Mouse (Mus musculus) intestine, embryonic 16.5 days (tissue): ENCODE results near the gene Dtnbp1. TPM values are rescaled to one million over a fixed set of nuclear protein-coding genes. Genes with fewer than 3 reads are reported as not detected.
A peak's percentile ranks its signal among the peaks of the same experiment; 100 is the strongest.

Experiments used
- ATAC-seq: fragments of 200-750 bp; cut with Nextera tagmentation; 2 replicates; pipeline ENCODE4 v1.8.0; 2017; ENCODE audit warnings: moderate TSS enrichment, moderate library complexity
- H3K27ac ChIP-seq: fragments of 300-500 bp; sonication (generic); 2 replicates; pipeline ENCODE4 v1.5.1; 2014; ENCODE audit warnings: mild to moderate bottlenecking, low read length
- H3K27me3 ChIP-seq: fragments of 300-500 bp; sonication (generic); replicated peaks from 2 replicates; pipeline ENCODE4 v1.6.1; 2014; ENCODE audit warnings: low read length, control low read depth, mixed read lengths; ENCODE audit not compliant: control insufficient read depth, insufficient read depth
- H3K36me3 ChIP-seq: fragments of 300-500 bp; sonication (generic); 2 replicates; pipeline ENCODE4 v1.6.1; 2014; ENCODE audit warnings: low read length, control low read depth; ENCODE audit not compliant: control insufficient read depth, insufficient read depth
- H3K4me1 ChIP-seq: fragments of 300-500 bp; sonication (generic); 2 replicates; pipeline ENCODE4 v1.6.1; 2014; ENCODE audit warnings: low read length, control low read depth, mixed read lengths; ENCODE audit not compliant: control insufficient read depth, insufficient read depth
- H3K4me2 ChIP-seq: fragments of 300-500 bp; sonication (generic); 2 replicates; pipeline ENCODE4 v1.6.1; 2014; ENCODE audit warnings: low read depth, low read length, control low read depth
- H3K4me3 ChIP-seq: fragments of 300-500 bp; sonication (generic); 2 replicates; pipeline ENCODE4 v1.5.1; 2014; ENCODE audit warnings: mild to moderate bottlenecking, low read length
- H3K9ac ChIP-seq: fragments of 300-500 bp; sonication (generic); 2 replicates; pipeline ENCODE4 v1.6.1; 2014; ENCODE audit warnings: low read depth, low read length
- H3K9me3 ChIP-seq: fragments of 300-500 bp; sonication (generic); 2 replicates; pipeline ENCODE4 v1.6.1; 2016; ENCODE audit warnings: low read length, control low read depth; ENCODE audit not compliant: control insufficient read depth
- WGBS: fragments of 180-500 bp; shearing (Covaris S2); extraction: QIAGEN DNeasy Blood & Tissue Kit; methylation state at CpG from one replicate; pipeline ENCODE4 v1.1.7; 2014; 5-methylcytosine and 5-hydroxymethylcytosine counted together
- polyA plus RNA-seq: library from polyadenylated mRNA; unstranded; fragments of >200 nt; fragmentation: Nextera tagmentation; extraction: Ambion mirVana; gene quantifications from 2 replicates; pipeline ENCODE4 v1.2.1, GENCODE M21; 2015

Gene Dtnbp1
- polyA plus RNA-seq, 1 experiment from 2014 or later: 64.9 TPM

- ATAC-seq: no peak
- no peak overlapping the region for H3K4me2 ChIP-seq
- H3K4me1 ChIP-seq: 0 out of 2 replicates have a peak, but pooled peaks cover 2% of the 10 kb centered on the region
- H3K27ac ChIP-seq: no peak overlapping the region
- no peaks in the 10 kb centered on the region for H3K36me3 ChIP-seq
- 54% methylated on average over 7 of the region's 7 CpGs for WGBS
- H3K4me3 ChIP-seq: no peak overlapping the region
- H3K9me3 ChIP-seq: no peaks in the 10 kb centered on the region
- H3K27me3 ChIP-seq: no peaks in the 10 kb centered on the region
- no peak overlapping the region for H3K9ac ChIP-seq
Measured at GRCm38 (mm10) chr13:45031748-45032147, 29.8 kb upstream of the Dtnbp1 start.

GRCm38 (mm10) chr13:45031314-45031713 is 29.4 kb upstream of the Dtnbp1 start:
- 42% methylated on average over 10 of the region's 10 CpGs for WGBS
- Histone ChIP-seq H3K27me3 (no peaks in the 10 kb centered on the region), H3K27ac (0 out of 2 replicates have a peak overlapping the region, but pooled peaks have one; percentile 30), H3K4me3 (no peak overlapping the region), H3K4me2 (no peak overlapping the region), H3K4me1 (0 out of 2 replicates have a peak, but pooled peaks cover 2% of the 10 kb centered on the region), H3K36me3 (no peaks in the 10 kb centered on the region), H3K9ac (no peak overlapping the region), H3K9me3 (no peaks in the 10 kb centered on the region)
- ATAC-seq: no peak

GRCm38 (mm10) chr13:45030830-45031229 is 28.9 kb upstream of the Dtnbp1 start:
- no peaks in the 10 kb centered on the region for H3K9me3 ChIP-seq
- no peak overlapping the region for H3K9ac ChIP-seq
- 0 out of 2 replicates have a peak, but pooled peaks cover 2% of the 10 kb centered on the region for H3K4me1 ChIP-seq
- ATAC-seq: peak; percentile 70; the same call in 1 of the 2 replicates
- no peak overlapping the region for H3K4me3 ChIP-seq
- H3K36me3 ChIP-seq: no peaks in the 10 kb centered on the region
- no peak overlapping the region for H3K27ac ChIP-seq
- WGBS: 9% methylated on average over 12 of the region's 12 CpGs
- H3K4me2 ChIP-seq: no peak overlapping the region
- H3K27me3 ChIP-seq: no peaks in the 10 kb centered on the region

GRCm38 (mm10) chr13:45029791-45030190 is 27.8 kb upstream of the Dtnbp1 start:
- Histone ChIP-seq H3K4me2 (no peak overlapping the region), H3K9ac (no peak overlapping the region), H3K4me1 (0 out of 2 replicates have a peak, but pooled peaks cover 2% of the 10 kb centered on the region), H3K27ac (no peak overlapping the region), H3K4me3 (no peak overlapping the region), H3K27me3 (no peaks in the 10 kb centered on the region), H3K9me3 (no peaks in the 10 kb centered on the region), H3K36me3 (no peaks in the 10 kb centered on the region)
- no peak for ATAC-seq
- WGBS: 72% methylated on average over 1 of the region's 1 CpGs

GRCm38 (mm10) chr13:45026291-45026690 is 24.3 kb upstream of the Dtnbp1 start:
- no peaks in the 10 kb centered on the region for H3K9me3 ChIP-seq
- no peak overlapping the region for H3K4me3 ChIP-seq
- no peak for ATAC-seq
- H3K4me1 ChIP-seq: 0 out of 2 replicates have a peak, but pooled peaks cover under 1% of the 10 kb centered on the region
- no peaks in the 10 kb centered on the region for H3K27me3 ChIP-seq
- H3K9ac ChIP-seq: no peak overlapping the region
- H3K27ac ChIP-seq: no peak overlapping the region
- no peaks in the 10 kb centered on the region for H3K36me3 ChIP-seq
- no peak overlapping the region for H3K4me2 ChIP-seq
- 90% methylated on average over 3 of the region's 3 CpGs for WGBS

GRCm38 (mm10) chr13:45024821-45025220 is 22.9 kb upstream of the Dtnbp1 start:
- Histone ChIP-seq H3K4me2 (no peak overlapping the region), H3K4me3 (no peak overlapping the region), H3K27ac (no peak overlapping the region), H3K4me1 (no peaks in the 10 kb centered on the region), H3K9ac (no peak overlapping the region), H3K9me3 (no peaks in the 10 kb centered on the region), H3K36me3 (no peaks in the 10 kb centered on the region), H3K27me3 (no peaks in the 10 kb centered on the region)
- 76% methylated on average over 10 of the region's 10 CpGs for WGBS
- no peak for ATAC-seq

GRCm38 (mm10) chr13:45023356-45024150 is 21.6 kb upstream of the Dtnbp1 start:
- no peak overlapping the region for H3K4me2 ChIP-seq
- H3K27ac ChIP-seq: no peak overlapping the region
- H3K27me3 ChIP-seq: no peaks in the 10 kb centered on the region
- no peak overlapping the region for H3K9ac ChIP-seq
- H3K4me1 ChIP-seq: no peaks in the 10 kb centered on the region
- H3K36me3 ChIP-seq: no peaks in the 10 kb centered on the region
- no peak for ATAC-seq
- no peak overlapping the region for H3K4me3 ChIP-seq
- H3K9me3 ChIP-seq: no peaks in the 10 kb centered on the region
- WGBS: 75% methylated on average over 20 of the region's 20 CpGs

- ATAC-seq: no peak
- Histone ChIP-seq H3K27ac (no peak overlapping the region), H3K9ac (no peak overlapping the region), H3K36me3 (no peaks in the 10 kb centered on the region), H3K27me3 (no peaks in the 10 kb centered on the region), H3K4me3 (no peak overlapping the region), H3K4me2 (no peak overlapping the region), H3K9me3 (no peaks in the 10 kb centered on the region), H3K4me1 (no peaks in the 10 kb centered on the region)
- 86% methylated on average over 7 of the region's 7 CpGs for WGBS
Measured at GRCm38 (mm10) chr13:45008150-45008549, 6.2 kb upstream of the Dtnbp1 start.

GRCm38 (mm10) chr13:45007726-45008125 is 5.8 kb upstream of the Dtnbp1 start:
- 76% methylated on average over 6 of the region's 6 CpGs for WGBS
- no peak overlapping the region for H3K4me2 ChIP-seq
- H3K27ac ChIP-seq: no peak overlapping the region
- H3K36me3 ChIP-seq: no peaks in the 10 kb centered on the region
- no peaks in the 10 kb centered on the region for H3K9me3 ChIP-seq
- ATAC-seq: no peak
- H3K27me3 ChIP-seq: no peaks in the 10 kb centered on the region
- H3K4me1 ChIP-seq: no peaks in the 10 kb centered on the region
- H3K4me3 ChIP-seq: no peak overlapping the region
- no peak overlapping the region for H3K9ac ChIP-seq
